In the genomic region with DNA sequence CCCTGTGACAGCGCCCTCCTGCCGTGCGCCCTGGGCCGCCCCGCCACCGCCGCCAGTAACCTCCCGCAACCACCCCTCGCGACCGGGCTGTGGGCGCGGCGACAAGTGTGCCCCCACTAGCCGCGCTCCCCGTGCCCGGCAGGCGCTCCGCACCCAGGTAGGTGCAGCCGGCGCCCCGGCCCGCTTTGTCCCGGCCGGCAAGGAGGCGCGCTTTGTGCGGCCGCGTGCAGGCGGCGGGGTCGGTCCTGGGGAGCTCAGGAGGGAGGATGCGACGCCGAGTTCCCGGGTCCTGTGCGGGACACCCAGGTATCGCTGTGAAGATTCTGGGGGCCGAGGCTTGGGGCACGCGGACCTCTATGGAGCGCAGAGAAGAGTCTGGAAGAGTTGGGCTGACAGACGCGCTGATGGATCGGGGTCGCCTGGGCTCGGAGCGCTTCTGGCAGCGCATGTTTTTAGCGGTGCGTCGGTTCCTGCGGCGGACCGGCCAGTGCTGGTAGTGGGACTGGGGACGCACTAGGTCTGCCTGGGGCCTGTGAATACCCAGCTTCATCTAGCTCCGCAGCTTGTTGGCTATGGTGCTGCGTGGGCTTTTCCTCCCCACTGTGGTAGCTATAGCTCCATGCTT, we compare ENCODE assay signal across 8 mouse cellular contexts. TPM values are rescaled to one million over a fixed set of nuclear protein-coding genes. Genes with fewer than 3 reads are reported as not detected.
DNase-seq lines count a peak whose midpoint lies in the region; ATAC-seq lines count a peak whose summit lies in the region.

No protein-coding gene starts in this region.

- H3K4me1 ChIP-seq in heart, embryonic 13.5 days: peaks cover 18% of the 10 kb centered on the region
- H3K4me1 ChIP-seq in forebrain, embryonic 12.5 days: peaks cover 30% of the 10 kb centered on the region
- peaks cover 10% of the 10 kb centered on the region for H3K4me1 ChIP-seq in liver, embryonic 13.5 days (replicated peaks)

- H3K27ac ChIP-seq in heart, embryonic 13.5 days (replicated peaks): no peak overlapping the region
- peak overlapping the region; percentile 88 for H3K27ac ChIP-seq in forebrain, embryonic 12.5 days
- H3K27ac ChIP-seq in liver, embryonic 13.5 days: no peak overlapping the region

- H3K4me2 ChIP-seq in heart, embryonic 13.5 days: peak overlapping the region; percentile 93
- H3K4me2 ChIP-seq in forebrain, embryonic 12.5 days: peak overlapping the region; percentile 88
- H3K4me2 ChIP-seq in liver, embryonic 13.5 days: peak overlapping the region; percentile 64

- no peak for DNase-seq in heart, adult 8-10 months (ENCODE audit: low spot score)
- DNase-seq in brain, adult 2 months (ENCODE audit: low read depth, low spot score): peak; percentile 65
- no peak for DNase-seq in liver, embryonic 13.5 days
- DNase-seq in ovary, postnatal 14 days (ENCODE audit: low spot score): no peak
- DNase-seq in layer of hippocampus, adult 9-10 months (ENCODE audit: low spot score): no peak
- no peak for DNase-seq in adrenal gland, postnatal 4 days (ENCODE audit: low spot score in 2 of 2)

- H3K9ac ChIP-seq in heart, embryonic 13.5 days: peak overlapping the region; percentile 72
- H3K9ac ChIP-seq in forebrain, embryonic 12.5 days: peak overlapping the region; percentile 93
- H3K9ac ChIP-seq in liver, embryonic 13.5 days: no peak overlapping the region

- H3K4me3 ChIP-seq in heart, embryonic 13.5 days: peak overlapping the region; percentile 62
- H3K4me3 ChIP-seq in forebrain, embryonic 12.5 days (replicated peaks): peak overlapping the region; percentile 82
- peak overlapping the region; percentile 45 for H3K4me3 ChIP-seq in liver, embryonic 13.5 days (replicated peaks)

- ATAC-seq in heart, embryonic 13.5 days (ENCODE audit: extremely low read depth, insufficient number of reproducible peaks, low FRiP score, low TSS enrichment): no peak
- ATAC-seq in forebrain, embryonic 12.5 days (ENCODE audit: low FRiP score): peak; percentile 59
- ATAC-seq in liver, embryonic 13.5 days (ENCODE audit: low read depth): no peak

- no peaks in the 10 kb centered on the region for H3K36me3 ChIP-seq in heart, embryonic 13.5 days
- H3K36me3 ChIP-seq in forebrain, embryonic 12.5 days (replicated peaks): no peaks in the 10 kb centered on the region
- H3K36me3 ChIP-seq in liver, embryonic 13.5 days: no peaks in the 10 kb centered on the region

- WGBS in heart, embryonic 13.5 days: under 1% methylated on average over 59 of the region's 60 CpGs
- whole genome bisulfite sequencing in forebrain, embryonic 12.5 days: under 1% methylated on average over 60 of the region's 60 CpGs
- 1% methylated on average over 54 of the region's 60 CpGs for WGBS in liver, embryonic 13.5 days (ENCODE audit: insufficient replicate concordance)

- H3K9me3 ChIP-seq in heart, embryonic 13.5 days: no peaks in the 10 kb centered on the region
- no peaks in the 10 kb centered on the region for H3K9me3 ChIP-seq in forebrain, embryonic 12.5 days
- H3K9me3 ChIP-seq in liver, embryonic 13.5 days (replicated peaks): no peaks in the 10 kb centered on the region

- peaks cover 89% of the 10 kb centered on the region for H3K27me3 ChIP-seq in heart, embryonic 13.5 days (replicated peaks)
- peaks cover 28% of the 10 kb centered on the region for H3K27me3 ChIP-seq in forebrain, embryonic 12.5 days
- H3K27me3 ChIP-seq in liver, embryonic 13.5 days: peaks cover 72% of the 10 kb centered on the region

RNA-seq across cellular contexts. Expression of gene Sptbn2, which starts 1.3 kb away (rescaled TPM):
- polyA plus RNA-seq in heart, embryonic 13.5 days (2015; fragmentation: Nextera tagmentation; extraction: Ambion mirVana): 0.16 and 0.33 TPM in 2 replicates
- under 1 TPM; 0.22 to 0.91 (median 0.50) TPM for total RNA-seq in heart, adult 8-10 months (2022)
- 25.2 and 27.3 TPM in 2 replicates for polyA plus RNA-seq in forebrain, embryonic 12.5 days (2016; fragmentation: Nextera tagmentation; extraction: Ambion mirVana)
- 0.09 and 0.13 TPM in 2 replicates for polyA plus RNA-seq in liver, embryonic 13.5 days (2015; fragmentation: Nextera tagmentation; extraction: Ambion mirVana)
- 1 to 10 TPM; 4.7 to 5.3 TPM for total RNA-seq in adrenal gland, postnatal 4 days (2021)

RNA-seq across cellular contexts. Expression of gene Gm960, which starts 13.8 kb away (rescaled TPM):
- 1.4 and 1.6 TPM in 2 replicates for polyA plus RNA-seq in heart, embryonic 13.5 days (2015; fragmentation: Nextera tagmentation; extraction: Ambion mirVana)
- total RNA-seq in heart, adult 8-10 months (2022): not detected
- 4.5 and 5.4 TPM in 2 replicates for polyA plus RNA-seq in forebrain, embryonic 12.5 days (2016; fragmentation: Nextera tagmentation; extraction: Ambion mirVana)
- polyA plus RNA-seq in liver, embryonic 13.5 days (2015; fragmentation: Nextera tagmentation; extraction: Ambion mirVana): 0.79 TPM in 1 of 2 replicates, not detected in the other
- total RNA-seq in adrenal gland, postnatal 4 days (2021): under 1 TPM; 0.28 to 0.56 TPM

RNA-seq across cellular contexts. Expression of gene Rbm4b, which starts 44.0 kb away (rescaled TPM):
- polyA plus RNA-seq in heart, embryonic 13.5 days (2015; fragmentation: Nextera tagmentation; extraction: Ambion mirVana): 36.1 and 40.6 TPM in 2 replicates
- 1 to 10 TPM; 5.4 to 8.1 (median 6.3) TPM for total RNA-seq in heart, adult 8-10 months (2022)
- polyA plus RNA-seq in forebrain, embryonic 12.5 days (2016; fragmentation: Nextera tagmentation; extraction: Ambion mirVana): 151 and 159 TPM in 2 replicates
- 14.6 and 17.5 TPM in 2 replicates for polyA plus RNA-seq in liver, embryonic 13.5 days (2015; fragmentation: Nextera tagmentation; extraction: Ambion mirVana)
- total RNA-seq in adrenal gland, postnatal 4 days (2021): 10 to 100 TPM; 15.7 to 15.9 TPM

Comparison
In these comparisons a context has a peak if more than half of its experiments do, and no peak if none do; other contexts are left out.
1. RNA of gene Sptbn2, which starts 1.3 kb away (polyA plus RNA-seq): 25.2 to 27.3 TPM in forebrain, embryonic 12.5 days; 0.16 to 0.33 TPM in heart, embryonic 13.5 days and 0.09 to 0.13 TPM in liver, embryonic 13.5 days; every median in the first group is over 10 times any median in the second.
2. Peak in every context shown above with its lines, with median percentiles within 50 percentile points of each other: H3K4me2 ChIP-seq and H3K4me3 ChIP-seq.